Mouse (Mus musculus) CH12.LX (cell line): ENCODE results near the gene Nfkbia. TPM values are rescaled to one million over a fixed set of nuclear protein-coding genes. Genes with fewer than 3 reads are reported as not detected.
A peak's percentile ranks its signal among the peaks of the same experiment; 100 is the strongest.

Source experiments
- DNase-seq: peaks from one replicate; pipeline ENCODE4 v3.0.0-alpha.2; 2013; ENCODE audit errors: extremely low read depth
- H3K27ac ChIP-seq: 2 replicates; pipeline ENCODE4 v1.5.1; 2012; ENCODE audit warnings: low read depth, mild to moderate bottlenecking, control low read depth, moderate library complexity; ENCODE audit not compliant: insufficient read depth
- H3K27me3 ChIP-seq: replicated peaks from 2 replicates; pipeline ENCODE3; 2012; ENCODE audit warnings: inconsistent platforms
- H3K36me3 ChIP-seq, 2 experiments: replicated peaks in 1 of 2; 2 replicates each; pipeline versions ENCODE3 to v1.6.1; 2012; ENCODE audit warnings: inconsistent platforms in 1 of 2, low read length in 1 of 2, mild to moderate bottlenecking in 1 of 2, mixed read lengths in 1 of 2, moderate library complexity in 1 of 2; ENCODE audit not compliant: control insufficient read depth in 1 of 2, insufficient read depth in 1 of 2
- H3K4me1 ChIP-seq, 2 experiments: 2 replicates each; pipeline ENCODE4 v1.6.1; 2012; ENCODE audit warnings: inconsistent platforms in 1 of 2, moderate library complexity in 1 of 2; ENCODE audit not compliant: insufficient read depth in 2 of 2, control insufficient read depth in 1 of 2
- H3K4me2 ChIP-seq: 2 replicates; pipeline ENCODE4 v1.6.1; 2012; ENCODE audit warnings: low read depth, mild to moderate bottlenecking, control low read depth; ENCODE audit not compliant: poor library complexity, insufficient read depth, severe bottlenecking
- H3K4me3 ChIP-seq, 3 experiments: fragments of 150-350 bp in 1 of 3; sonication (generic) in 1 of 3; replicated peaks in 1 of 3; 2 replicates each; pipeline versions ENCODE3 to v1.5.1; 2011 to 2012; ENCODE audit warnings: low read depth in 2 of 3, low read length in 2 of 3, mild to moderate bottlenecking in 2 of 3, moderate library complexity in 2 of 3, control low read depth in 1 of 3, improper control_type of control experiment in 1 of 3, inconsistent platforms in 1 of 3, mixed read lengths in 1 of 3; ENCODE audit not compliant: poor library complexity in 1 of 3
- H3K79me2 ChIP-seq: replicated peaks from 2 replicates; pipeline ENCODE4 v1.6.1; 2012; ENCODE audit warnings: mild to moderate bottlenecking, moderate library complexity; ENCODE audit not compliant: control insufficient read depth, poor library complexity, insufficient read depth, severe bottlenecking; ENCODE audit errors: extremely low read depth
- H3K9ac ChIP-seq: 2 replicates; pipeline ENCODE4 v1.6.1; 2012; ENCODE audit warnings: low read depth, mild to moderate bottlenecking, control low read depth, moderate library complexity; ENCODE audit not compliant: insufficient read depth
- H3K9me3 ChIP-seq: replicated peaks from 2 replicates; pipeline ENCODE3; 2012; ENCODE audit warnings: low read length, inconsistent platforms, mixed read lengths
- CHD1 ChIP-seq: IDR thresholded peaks from 2 replicates; pipeline ENCODE4 v1.6.1; 2012; ENCODE audit warnings: low read depth, low read length, improper control_type of control experiment, inconsistent platforms
- CHD2 ChIP-seq: IDR thresholded peaks from 2 replicates; pipeline ENCODE4 v1.6.1; 2011; ENCODE audit warnings: low read length, improper control_type of control experiment
- E2F4 ChIP-seq: IDR thresholded peaks from 2 replicates; pipeline ENCODE4 v1.6.1; 2011; ENCODE audit warnings: low read depth, low read length, improper control_type of control experiment; ENCODE audit not compliant: insufficient replicate concordance
- ELF1 ChIP-seq: IDR thresholded peaks from 2 replicates; pipeline ENCODE4 v1.6.1; 2014; ENCODE audit warnings: low read depth, mild to moderate bottlenecking, inconsistent platforms, low read length, improper control_type of control experiment
- ETS1 ChIP-seq: conservative IDR thresholded peaks from 2 replicates; pipeline ENCODE4 v1.6.1; 2012; ENCODE audit warnings: low read depth, mild to moderate bottlenecking, inconsistent platforms, low read length, improper control_type of control experiment, moderate library complexity
- GABPA ChIP-seq: IDR thresholded peaks from 2 replicates; pipeline ENCODE4 v1.6.1; 2012; ENCODE audit warnings: low read depth, low read length, improper control_type of control experiment, inconsistent platforms; ENCODE audit not compliant: insufficient replicate concordance
- MAX ChIP-seq: IDR thresholded peaks from 2 replicates; pipeline ENCODE4 v1.6.1; 2011; ENCODE audit warnings: low read length, improper control_type of control experiment
- MAZ ChIP-seq: IDR thresholded peaks from 2 replicates; pipeline ENCODE4 v1.6.1; 2012; ENCODE audit warnings: low read depth, mild to moderate bottlenecking, inconsistent platforms, low read length, improper control_type of control experiment, moderate library complexity
- MEF2A ChIP-seq: IDR thresholded peaks from 2 replicates; pipeline ENCODE4 v1.6.1; 2014; ENCODE audit warnings: low read depth, mild to moderate bottlenecking, inconsistent platforms, low read length, improper control_type of control experiment, borderline replicate concordance
- MYC ChIP-seq: IDR thresholded peaks from 2 replicates; pipeline ENCODE4 v1.6.1; 2011; ENCODE audit warnings: low read depth, mild to moderate bottlenecking, improper control_type of control experiment, low read length
- NELFE ChIP-seq: IDR thresholded peaks from 2 replicates; pipeline ENCODE4 v1.6.1; 2011; ENCODE audit warnings: low read depth, low read length, improper control_type of control experiment
- PAX5 ChIP-seq: IDR thresholded peaks from 2 replicates; pipeline ENCODE4 v1.6.1; 2012; ENCODE audit warnings: low read length, inconsistent platforms, mixed read lengths
- POLR2A ChIP-seq: IDR thresholded peaks from 2 replicates; pipeline ENCODE4 v1.6.1; 2011; ENCODE audit warnings: low read depth, mild to moderate bottlenecking, improper control_type of control experiment, low read length
- POLR2AphosphoS2 ChIP-seq: IDR thresholded peaks from 2 replicates; pipeline ENCODE4 v1.6.1; 2011; ENCODE audit warnings: low read depth, low read length, improper control_type of control experiment
- SMC3 ChIP-seq: IDR thresholded peaks from 2 replicates; pipeline ENCODE4 v1.6.1; 2011; ENCODE audit warnings: low read depth, low read length, improper control_type of control experiment
- TBP ChIP-seq: conservative IDR thresholded peaks from 2 replicates; pipeline ENCODE4 v1.6.1; 2011; ENCODE audit warnings: low read depth, low read length, improper control_type of control experiment
- TCF12 ChIP-seq: IDR thresholded peaks from 2 replicates; pipeline ENCODE4 v1.6.1; 2014; ENCODE audit warnings: low read depth, mild to moderate bottlenecking, inconsistent platforms, low read length, improper control_type of control experiment
- USF1 ChIP-seq: IDR thresholded peaks from 2 replicates; pipeline ENCODE4 v1.6.1; 2014; ENCODE audit warnings: low read depth, mild to moderate bottlenecking, inconsistent platforms, low read length, improper control_type of control experiment
- ZC3H11A ChIP-seq: IDR thresholded peaks from 2 replicates; pipeline ENCODE4 v1.6.1; 2012; ENCODE audit warnings: low read depth, mild to moderate bottlenecking, inconsistent platforms, low read length, improper control_type of control experiment
- ZNF384 ChIP-seq: IDR thresholded peaks from 2 replicates; pipeline ENCODE4 v1.6.1; 2012; ENCODE audit warnings: low read depth, low read length, improper control_type of control experiment, inconsistent platforms
- dilution Hi-C: fragments of 300-500 bp; cut with MboI; formaldehyde crosslinking; loops from 2 replicates; pipeline ENCODE4 v1.14.3; 2020; ENCODE audit warnings: low sequenced_read_pairs; ENCODE audit not compliant: extremely low pct_unique_long_range_greater_than_20kb, extremely low pct_ligation_motif_present
- in situ Hi-C: fragments of 300-500 bp; cut with MboI; formaldehyde crosslinking; loops from 3 replicates; pipeline ENCODE4 v1.14.3; 2019; ENCODE audit warnings: low sequenced_read_pairs, low pct_ligation_motif_present, low pct_unique_long_range_greater_than_20kb, mixed read lengths
- polyA plus RNA-seq: library from polyadenylated mRNA; unstranded; fragments of >175 nt; gene quantifications from 2 replicates; pipeline ENCODE4 v1.2.1, GENCODE M21; 2012; ENCODE audit warnings: low read depth; ENCODE audit not compliant: insufficient read length
- total RNA-seq, 2 experiments: library from RNA; depleted of rRNA; stranded (reverse); fragments of 300-350 nt in 1 of 2; fragments of >200 nt in 1 of 2; gene quantifications; 2 replicates each; pipeline ENCODE4 v1.2.3; 2012 to 2014

The Nfkbia gene
- total and polyA plus RNA-seq, 3 experiments = 143 to 702 (median 178) TPM

DNA sequence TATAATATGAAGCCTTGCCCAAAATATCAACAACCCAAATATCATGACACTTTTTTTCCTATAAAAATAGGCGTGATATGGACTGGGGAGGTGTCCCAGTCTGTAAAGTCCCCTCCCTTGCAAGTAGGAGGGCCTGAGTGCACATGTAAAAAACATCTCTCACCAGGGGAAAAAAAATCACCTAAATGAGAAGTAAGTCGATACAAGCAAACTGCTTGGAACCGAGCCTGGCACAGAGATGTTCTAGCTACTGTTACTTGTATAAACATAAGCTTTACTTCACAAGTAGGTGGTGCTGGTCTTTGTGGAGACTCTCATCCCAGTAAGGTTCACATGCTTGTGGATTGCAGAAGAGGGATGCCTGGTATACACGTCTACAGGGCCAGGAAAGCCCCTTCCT, 31.5 kb downstream of the Nfkbia start:
- no peaks in the 10 kb centered on the region for H3K36me3 ChIP-seq
- H3K9ac ChIP-seq = peak overlapping the region; percentile 8; the same call in 1 of the 2 replicates
- H3K27ac ChIP-seq = peak overlapping the region; percentile 66
- dilution Hi-C loops = no loop called here
- no peaks in the 10 kb centered on the region for H3K9me3 ChIP-seq
- in situ Hi-C loops = no loop called here
- H3K4me1 ChIP-seq = peaks cover 45 to 96% of the 10 kb centered on the region in 2 experiments
- peak overlapping the region; percentile 37 for H3K4me2 ChIP-seq
- H3K79me2 ChIP-seq = no peaks in the 10 kb centered on the region
- no peak for DNase-seq
- TF ChIP-seq E2F4 (no peak), NELFE (no peak), MEF2A (0 out of 2 replicates have a peak, but pooled peaks have one; percentile 47), ETS1 (peak; percentile 31; the same call in 1 of the 2 replicates), TBP (no peak), ZNF384 (peak; percentile 73)
- no peak overlapping the region for H3K4me3 ChIP-seq
- no peaks in the 10 kb centered on the region for H3K27me3 ChIP-seq

DNA sequence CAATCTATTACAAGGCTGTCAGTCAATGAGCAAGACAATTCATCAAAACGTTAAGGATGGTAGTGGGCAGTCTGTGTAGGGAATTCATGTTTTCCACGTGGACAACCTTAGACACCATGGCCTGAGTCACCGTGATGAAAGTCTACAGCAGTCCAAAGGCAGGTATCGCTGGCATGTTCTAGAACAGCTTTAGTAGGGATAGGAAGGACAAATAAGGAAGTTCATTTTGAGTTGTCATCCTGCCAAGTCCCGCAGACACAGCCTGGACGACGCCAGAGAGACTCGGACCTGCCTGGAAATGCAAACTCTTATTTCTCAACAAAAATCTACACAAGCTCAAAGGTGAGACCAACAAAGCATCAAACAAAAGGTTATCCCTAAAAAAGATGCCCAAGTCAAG, 32.7 kb downstream of the Nfkbia start:
- Histone ChIP-seq H3K4me2 (no peak overlapping the region), H3K36me3 (no peaks in the 10 kb centered on the region), H3K4me1 (peaks cover 48 to 86% of the 10 kb centered on the region in 2 experiments), H3K9me3 (no peaks in the 10 kb centered on the region), H3K4me3 (no peak overlapping the region), H3K27me3 (no peaks in the 10 kb centered on the region), H3K9ac (no peak overlapping the region), H3K79me2 (no peaks in the 10 kb centered on the region), H3K27ac (no peak overlapping the region)
- no peak for DNase-seq
- dilution Hi-C loops = no loop called here
- in situ Hi-C loops = no loop called here
- TF ChIP-seq ZC3H11A = no peak
- no peak for TF ChIP-seq CHD2
- no peak for TF ChIP-seq SMC3
- TF ChIP-seq USF1 = no peak
- TF ChIP-seq TCF12 = no peak
- TF ChIP-seq PAX5 = no peak
- no peak for TF ChIP-seq POLR2AphosphoS2
- no peak for TF ChIP-seq TBP

DNA sequence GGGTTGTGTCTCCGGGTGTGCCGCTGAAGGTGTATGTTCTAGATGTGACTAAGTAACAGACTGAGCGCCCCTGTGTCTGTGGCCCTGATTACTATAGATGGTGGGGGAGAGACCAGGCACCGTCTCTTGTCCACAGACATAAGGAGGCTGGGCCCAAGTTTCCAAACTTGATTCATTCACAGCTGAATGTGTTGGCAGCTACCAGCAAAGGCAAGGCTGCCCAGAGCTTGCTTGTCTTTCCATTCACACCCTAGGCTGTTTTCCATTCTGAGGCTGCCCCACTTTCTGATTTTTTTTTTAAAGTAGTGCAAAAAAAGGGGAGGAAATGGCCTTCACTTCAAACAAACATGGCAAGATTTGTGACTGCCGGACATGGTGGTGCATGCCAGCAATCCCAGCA, 35.6 kb downstream of the Nfkbia start:
- DNase-seq = no peak
- Histone ChIP-seq H3K9ac (no peak overlapping the region), H3K9me3 (no peaks in the 10 kb centered on the region), H3K27ac (no peak overlapping the region), H3K27me3 (no peaks in the 10 kb centered on the region), H3K4me3 (no peak overlapping the region), H3K36me3 (no peaks in the 10 kb centered on the region), H3K4me1 (peaks cover 45 to 81% of the 10 kb centered on the region in 2 experiments), H3K4me2 (no peak overlapping the region), H3K79me2 (no peaks in the 10 kb centered on the region)
- in situ Hi-C loops (no loop called here), dilution Hi-C loops (no loop called here)
- TF ChIP-seq MAZ = no peak
- no peak for TF ChIP-seq GABPA
- peak; percentile 38; the same call in 1 of the 2 replicates for TF ChIP-seq ZNF384
- no peak for TF ChIP-seq MYC
- TF ChIP-seq MAX = no peak
- TF ChIP-seq USF1 = no peak
- TF ChIP-seq CHD1 = no peak
- no peak for TF ChIP-seq POLR2A
- TF ChIP-seq ELF1 = no peak
